Mouse (Mus musculus): ENCODE data around the gene Unc50. TPM values are rescaled to one million over a fixed set of nuclear protein-coding genes. Genes with fewer than 3 reads are reported as not detected.

Unc50 gene
- total RNA-seq, 2 experiments from 2014 or later: 55.3 to 57.6 TPM

- DNase-seq (ENCODE audit: low spot score in 2 of 2): no peak
Observed at GRCm38 (mm10) chr1:37484612-37485011, 54.7 kb downstream of the Unc50 start.

GRCm38 (mm10) chr1:37486439-37486838 lies 56.5 kb downstream of the Unc50 start:
- DNase-seq (ENCODE audit: low spot score in 2 of 2): no peak

- DNase-seq (ENCODE audit: low spot score in 2 of 2): no peak
Observed at GRCm38 (mm10) chr1:37486994-37487393, 57.1 kb downstream of the Unc50 start.

GRCm38 (mm10) chr1:37488531-37488930 lies 58.6 kb downstream of the Unc50 start:
- DNase-seq (ENCODE audit: low spot score in 2 of 2): no peak

Other genes starting within 250 kb of the Unc50 start
- under 1 TPM; 0.81 to 0.85 TPM for gene Cnga3, start 215.7 kb upstream of the Unc50 start, total RNA-seq (2021)
- gene Inpp4a, start 130.3 kb upstream of the Unc50 start, total RNA-seq (2021): 100 to 1,000 TPM; 123 to 132 TPM
- gene Coa5, start within 50 bp of the Unc50 start, total RNA-seq (2021): 10 to 100 TPM; 43.1 to 43.2 TPM
- gene Mgat4a, start 110.9 kb downstream of the Unc50 start, total RNA-seq (2021): 10 to 100 TPM; 26.7 to 26.8 TPM